Mouse (Mus musculus) neural tube, embryonic 12.5 days (tissue): ENCODE measurements around the gene Umod. TPM values are rescaled to one million over a fixed set of nuclear protein-coding genes. Genes with fewer than 3 reads are reported as not detected.

Source experiments
- ATAC-seq: fragments of 200-750 bp; cut with Nextera tagmentation; 2 replicates; pipeline ENCODE4 v1.8.0; 2017; ENCODE audit warnings: low read depth, mild to moderate bottlenecking, moderate TSS enrichment, moderate library complexity; ENCODE audit not compliant: low FRiP score
- H3K27ac ChIP-seq: fragments of 300-500 bp; sonication (generic); 2 replicates; pipeline ENCODE4 v1.5.1; 2016
- H3K27me3 ChIP-seq: fragments of 300-500 bp; sonication (generic); replicated peaks from 2 replicates; pipeline ENCODE4 v1.6.1; 2016; ENCODE audit warnings: mild to moderate bottlenecking
- H3K36me3 ChIP-seq: fragments of 300-500 bp; sonication (generic); 2 replicates; pipeline ENCODE4 v1.6.1; 2016; ENCODE audit warnings: mild to moderate bottlenecking
- H3K4me1 ChIP-seq: fragments of 300-500 bp; sonication (generic); 2 replicates; pipeline ENCODE4 v1.6.1; 2016
- H3K4me2 ChIP-seq: fragments of 300-500 bp; sonication (generic); replicated peaks from 2 replicates; pipeline ENCODE4 v1.6.1; 2016; ENCODE audit warnings: mild to moderate bottlenecking
- H3K4me3 ChIP-seq: fragments of 300-500 bp; sonication (generic); 2 replicates; pipeline ENCODE4 v1.5.1; 2016
- H3K9ac ChIP-seq: fragments of 300-500 bp; sonication (generic); 2 replicates; pipeline ENCODE4 v1.6.1; 2016; ENCODE audit warnings: mild to moderate bottlenecking
- H3K9me3 ChIP-seq: fragments of 300-500 bp; sonication (generic); 2 replicates; pipeline ENCODE4 v1.6.1; 2016; ENCODE audit warnings: mild to moderate bottlenecking
- WGBS: fragments of 180-500 bp; shearing (Covaris S2); methylation state at CpG from one replicate; pipeline ENCODE4 v1.1.7; 2016; 5-methylcytosine and 5-hydroxymethylcytosine counted together
- polyA plus RNA-seq: library from polyadenylated mRNA; unstranded; fragments of >200 nt; fragmentation: Nextera tagmentation; extraction: Ambion mirVana; gene quantifications from 2 replicates; pipeline ENCODE4 v1.2.1, GENCODE M21; 2016

The Umod gene
- polyA plus RNA-seq, 1 experiment from 2014 or later: not detected

GRCm38 (mm10) chr7:119513056-119513455, 34.0 kb upstream of the Umod start:
- no peak overlapping the region for H3K4me3 ChIP-seq
- H3K36me3 ChIP-seq: no peaks in the 10 kb centered on the region
- no peak overlapping the region for H3K9ac ChIP-seq
- WGBS: 31% methylated on average over 7 of the region's 7 CpGs
- H3K4me1 ChIP-seq: no peaks in the 10 kb centered on the region
- no peak overlapping the region for H3K4me2 ChIP-seq
- H3K9me3 ChIP-seq: no peaks in the 10 kb centered on the region
- no peaks in the 10 kb centered on the region for H3K27me3 ChIP-seq
- ATAC-seq: no peak
- no peak overlapping the region for H3K27ac ChIP-seq

DNA sequence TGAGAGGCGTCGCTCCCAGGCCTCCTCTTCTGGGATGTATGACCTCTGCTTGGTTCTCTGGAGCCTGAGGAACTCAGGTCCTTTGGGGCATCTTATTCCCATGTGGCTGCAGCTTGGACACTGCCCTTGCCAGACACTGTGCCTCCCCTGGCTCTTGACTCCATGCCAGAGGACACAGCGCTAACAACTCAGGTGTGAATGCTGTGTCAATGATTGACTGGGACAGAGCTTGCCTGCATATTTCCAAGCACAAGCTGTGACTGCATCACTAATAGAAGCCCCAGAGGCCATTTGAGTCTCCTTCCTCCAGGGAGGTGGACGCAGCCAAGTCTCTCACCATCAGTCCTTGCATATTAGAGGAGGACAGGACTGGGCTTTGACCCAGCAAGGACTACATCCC, 32.1 kb upstream of the Umod start:
- no peak for ATAC-seq
- Histone ChIP-seq H3K4me2 (no peak overlapping the region), H3K4me1 (no peaks in the 10 kb centered on the region), H3K4me3 (no peak overlapping the region), H3K9me3 (no peaks in the 10 kb centered on the region), H3K36me3 (no peaks in the 10 kb centered on the region), H3K27me3 (no peaks in the 10 kb centered on the region), H3K9ac (no peak overlapping the region), H3K27ac (no peak overlapping the region)
- WGBS: 89% methylated on average over 4 of the region's 4 CpGs

DNA sequence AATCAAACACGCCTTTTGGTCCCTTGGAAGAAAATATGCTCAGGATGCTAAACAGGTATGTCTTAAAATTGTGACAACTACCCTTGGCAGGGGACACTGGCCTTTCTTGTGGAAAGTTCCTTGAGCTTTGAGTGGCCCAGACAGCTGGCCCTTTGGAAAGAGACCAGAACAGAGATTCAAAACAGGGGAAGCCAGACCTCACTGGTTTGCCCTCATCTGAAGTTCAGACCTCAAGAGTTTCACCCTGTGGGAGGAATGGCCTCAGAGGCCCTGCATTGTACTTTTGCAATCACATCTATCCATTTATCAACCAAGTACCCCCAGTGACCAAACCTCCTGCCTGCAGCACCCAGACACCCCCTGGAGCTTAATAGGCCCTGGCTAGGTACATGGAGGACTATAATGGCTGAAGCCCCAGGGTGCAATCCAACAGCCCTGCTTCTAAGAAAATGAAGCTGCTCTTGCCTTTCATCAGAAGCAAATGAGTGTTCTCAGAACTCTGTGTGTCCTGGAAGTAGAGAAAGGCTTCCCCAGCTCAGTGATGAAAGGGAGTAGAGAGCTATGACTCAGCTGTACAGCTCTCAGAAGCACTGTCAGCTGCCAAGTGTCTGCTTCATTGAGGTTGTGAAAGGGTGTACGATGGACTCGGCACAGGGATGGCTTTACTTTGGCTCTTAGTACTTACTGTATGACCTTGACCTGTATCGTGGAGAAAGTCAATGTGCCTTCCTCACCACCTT, 11.1 kb upstream of the Umod start:
- Histone ChIP-seq H3K4me1 (no peaks in the 10 kb centered on the region), H3K9me3 (no peaks in the 10 kb centered on the region), H3K27ac (no peak overlapping the region), H3K4me2 (no peak overlapping the region), H3K4me3 (no peak overlapping the region), H3K36me3 (no peaks in the 10 kb centered on the region), H3K27me3 (no peaks in the 10 kb centered on the region), H3K9ac (no peak overlapping the region)
- 87% methylated on average over 4 of the region's 4 CpGs for WGBS
- ATAC-seq: no peak

GRCm38 (mm10) chr7:119486683-119487082, 7.6 kb upstream of the Umod start:
- no peaks in the 10 kb centered on the region for H3K27me3 ChIP-seq
- no peaks in the 10 kb centered on the region for H3K36me3 ChIP-seq
- no peak overlapping the region for H3K4me2 ChIP-seq
- H3K9me3 ChIP-seq: no peaks in the 10 kb centered on the region
- 87% methylated on average over 5 of the region's 5 CpGs for WGBS
- H3K4me3 ChIP-seq: no peak overlapping the region
- H3K27ac ChIP-seq: no peak overlapping the region
- H3K9ac ChIP-seq: no peak overlapping the region
- ATAC-seq: no peak
- no peaks in the 10 kb centered on the region for H3K4me1 ChIP-seq

DNA sequence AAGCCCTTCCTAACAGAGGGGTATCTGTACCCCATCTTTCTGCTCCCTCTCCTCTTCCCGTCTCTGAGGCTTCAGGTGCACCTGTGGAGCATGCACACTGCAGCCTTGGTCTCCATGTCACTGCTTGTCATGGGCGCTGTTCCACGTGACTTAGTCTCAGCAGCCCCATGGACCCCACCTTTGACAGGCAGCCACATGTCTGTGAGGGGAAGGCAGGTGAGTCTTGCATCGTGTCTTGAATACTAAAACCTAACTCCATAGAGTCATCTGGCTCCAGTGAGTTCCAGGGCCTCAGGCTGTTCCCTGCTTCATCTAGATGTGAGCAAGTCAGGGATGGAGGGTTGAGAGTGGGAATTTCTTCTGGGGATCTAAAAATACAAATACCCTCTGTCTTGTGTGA, 5.1 kb upstream of the Umod start:
- H3K9ac ChIP-seq: no peak overlapping the region
- WGBS: 87% methylated on average over 4 of the region's 4 CpGs
- no peaks in the 10 kb centered on the region for H3K9me3 ChIP-seq
- H3K4me2 ChIP-seq: no peak overlapping the region
- no peaks in the 10 kb centered on the region for H3K4me1 ChIP-seq
- no peaks in the 10 kb centered on the region for H3K36me3 ChIP-seq
- H3K27me3 ChIP-seq: no peaks in the 10 kb centered on the region
- no peak overlapping the region for H3K4me3 ChIP-seq
- no peak overlapping the region for H3K27ac ChIP-seq
- ATAC-seq: no peak

GRCm38 (mm10) chr7:119476500-119477389, 2.3 kb downstream of the Umod start:
- Histone ChIP-seq H3K9ac (no peak overlapping the region), H3K4me3 (no peak overlapping the region), H3K27me3 (no peaks in the 10 kb centered on the region), H3K9me3 (no peaks in the 10 kb centered on the region), H3K36me3 (no peaks in the 10 kb centered on the region), H3K4me1 (no peaks in the 10 kb centered on the region), H3K27ac (no peak overlapping the region), H3K4me2 (no peak overlapping the region)
- WGBS: 79% methylated on average over 33 of the region's 33 CpGs
- no peak for ATAC-seq

DNA sequence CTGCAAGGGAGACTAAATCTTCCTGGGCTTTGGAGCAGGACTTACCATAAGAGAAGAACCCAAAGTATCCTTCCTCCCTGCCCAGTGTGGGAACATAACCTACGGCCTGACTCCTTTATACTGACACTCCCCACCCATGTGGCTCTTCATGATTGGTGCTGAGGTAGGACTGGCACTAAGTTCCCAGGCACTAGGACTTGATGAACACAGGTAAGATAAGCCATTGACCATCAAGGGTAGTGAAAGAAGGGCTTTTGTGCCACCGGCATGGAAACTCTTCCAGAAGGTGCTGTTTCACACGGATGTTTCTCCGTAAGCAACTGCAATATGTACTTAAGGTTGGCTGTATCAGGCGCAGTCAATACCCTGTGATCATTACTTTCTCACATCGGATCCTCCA, 19.9 kb downstream of the Umod start, which contains the start of gene Gp2:
Gene Gp2 (minus strand): TSS at position 101 of the 400 bp plus-strand sequence.
- Histone ChIP-seq H3K9ac (no peak within 1 kb of the TSS), H3K4me2 (no peak within 1 kb of the TSS), H3K27ac (no peak within 1 kb of the TSS), H3K36me3 (no peaks in the 10 kb centered on the region), H3K4me1 (no peaks in the 10 kb centered on the region), H3K27me3 (no peaks in the 10 kb centered on the region), H3K4me3 (no peak within 1 kb of the TSS), H3K9me3 (no peaks in the 10 kb centered on the region)
- WGBS: 93% methylated on average over 6 of the region's 6 CpGs
- no peak for ATAC-seq

DNA sequence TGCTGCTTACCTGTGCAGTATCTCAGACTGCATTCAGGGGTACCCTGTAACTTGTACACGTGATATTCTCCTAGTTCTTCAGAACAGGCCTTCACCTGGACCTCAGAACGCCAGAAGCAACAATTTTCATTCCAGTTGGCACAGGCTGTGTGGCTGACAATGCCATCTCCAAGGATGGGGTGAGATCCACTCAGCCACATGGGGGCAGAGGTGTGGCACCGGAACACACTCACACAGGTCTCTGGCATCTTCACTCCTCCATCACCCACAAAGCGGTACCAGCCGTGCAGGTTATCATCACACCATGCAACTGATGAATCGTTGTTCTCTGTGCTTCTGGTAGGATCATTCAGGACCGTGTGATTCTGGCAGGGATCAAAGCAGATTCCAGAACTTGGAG, 24.9 kb downstream of the Umod start:
- H3K27ac ChIP-seq: no peak overlapping the region
- no peaks in the 10 kb centered on the region for H3K27me3 ChIP-seq
- 75% methylated on average over 7 of the region's 7 CpGs for WGBS
- H3K4me1 ChIP-seq: no peaks in the 10 kb centered on the region
- ATAC-seq: no peak
- no peak overlapping the region for H3K4me2 ChIP-seq
- no peak overlapping the region for H3K9ac ChIP-seq
- no peaks in the 10 kb centered on the region for H3K36me3 ChIP-seq
- no peak overlapping the region for H3K4me3 ChIP-seq
- no peaks in the 10 kb centered on the region for H3K9me3 ChIP-seq

DNA sequence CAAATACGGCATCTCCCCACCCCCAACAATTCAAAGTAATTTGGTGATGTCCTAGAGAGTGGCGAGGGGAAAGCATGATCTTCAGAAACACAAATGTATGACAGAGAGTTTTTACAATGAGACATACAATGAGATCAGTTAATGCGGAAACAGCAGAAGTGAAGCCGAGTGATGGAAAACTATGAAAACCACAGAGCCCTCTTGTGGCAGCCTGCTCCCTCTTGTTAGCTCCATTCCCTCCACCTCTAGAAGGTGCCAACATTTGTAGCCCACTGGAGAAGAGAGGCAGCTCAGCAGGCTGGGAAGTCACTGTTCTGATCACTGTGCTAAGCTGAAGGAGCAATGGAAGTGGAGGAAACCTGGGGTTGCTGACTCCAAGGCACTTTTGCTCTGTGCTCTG, 35.2 kb downstream of the Umod start:
- WGBS: 77% methylated on average over 4 of the region's 4 CpGs
- Histone ChIP-seq H3K9ac (no peak overlapping the region), H3K4me3 (no peak overlapping the region), H3K27me3 (no peaks in the 10 kb centered on the region), H3K9me3 (no peaks in the 10 kb centered on the region), H3K36me3 (no peaks in the 10 kb centered on the region), H3K4me2 (no peak overlapping the region), H3K27ac (no peak overlapping the region), H3K4me1 (no peaks in the 10 kb centered on the region)
- ATAC-seq: no peak

DNA sequence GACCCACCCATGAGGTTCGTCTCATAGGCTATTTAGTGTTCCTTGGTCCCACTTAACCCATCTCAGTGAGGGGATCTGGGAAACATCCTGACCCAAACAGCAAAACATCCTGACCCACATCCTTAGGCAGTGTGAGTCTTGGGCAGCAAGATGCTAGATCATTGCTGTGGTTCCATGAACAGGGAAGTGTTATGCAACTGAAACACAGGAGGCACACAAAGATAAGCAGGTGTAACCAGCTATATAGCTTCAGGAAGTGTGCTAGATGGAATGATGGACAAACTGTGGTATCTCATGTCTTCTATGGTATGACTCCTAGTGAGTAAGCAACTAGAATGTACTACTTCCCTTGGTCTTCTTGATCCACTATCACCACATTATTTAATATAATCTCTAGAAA, 37.1 kb downstream of the Umod start:
- Histone ChIP-seq H3K27me3 (no peaks in the 10 kb centered on the region), H3K9ac (no peak overlapping the region), H3K4me3 (no peak overlapping the region), H3K4me2 (no peak overlapping the region), H3K9me3 (no peaks in the 10 kb centered on the region), H3K4me1 (no peaks in the 10 kb centered on the region), H3K36me3 (no peaks in the 10 kb centered on the region), H3K27ac (no peak overlapping the region)
- no peak for ATAC-seq
- WGBS: 81% methylated on average over 1 of the region's 1 CpGs

DNA sequence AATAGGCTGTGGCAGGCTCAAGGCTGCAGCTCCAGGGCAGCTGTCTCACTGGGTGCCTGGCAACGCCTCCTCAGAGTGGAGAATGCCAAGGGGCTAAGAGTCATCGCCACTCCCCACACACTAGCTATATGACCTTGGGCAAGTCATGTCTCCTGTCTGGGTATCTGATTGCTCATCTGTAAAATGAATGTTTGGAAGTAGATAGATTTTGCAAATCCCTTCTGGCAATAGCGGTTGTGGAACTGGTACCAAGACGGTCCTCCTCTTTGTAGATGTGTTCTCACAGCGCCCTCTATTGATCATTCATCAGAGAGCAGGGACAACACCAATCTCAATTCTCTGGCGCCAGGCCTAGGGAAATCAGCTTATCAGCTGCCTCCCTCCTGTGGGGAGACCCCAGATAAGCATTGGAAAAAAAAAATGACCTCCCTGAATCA, 51.9 kb downstream of the Umod start:
- ATAC-seq: 0 out of 2 replicates have a peak, but pooled peaks have one; percentile 56
- Histone ChIP-seq H3K27ac (no peak overlapping the region), H3K36me3 (no peaks in the 10 kb centered on the region), H3K4me3 (no peak overlapping the region), H3K9me3 (no peaks in the 10 kb centered on the region), H3K27me3 (no peaks in the 10 kb centered on the region), H3K4me2 (no peak overlapping the region), H3K9ac (no peak overlapping the region), H3K4me1 (no peaks in the 10 kb centered on the region)
- 20% methylated on average over 6 of the region's 6 CpGs for WGBS

- H3K4me1 ChIP-seq: peaks cover 7% of the 10 kb centered on the region
- H3K9ac ChIP-seq: no peak overlapping the region
- H3K27me3 ChIP-seq: no peaks in the 10 kb centered on the region
- WGBS: 6% methylated on average over 2 of the region's 2 CpGs
- no peaks in the 10 kb centered on the region for H3K9me3 ChIP-seq
- H3K27ac ChIP-seq: no peak overlapping the region
- no peak overlapping the region for H3K4me2 ChIP-seq
- no peaks in the 10 kb centered on the region for H3K36me3 ChIP-seq
- ATAC-seq: peak; percentile 82
- no peak overlapping the region for H3K4me3 ChIP-seq
Observed at GRCm38 (mm10) chr7:119420730-119421129, 58.4 kb downstream of the Umod start.
